Mouse (Mus musculus) hematopoietic stem cell, adult 5-6 weeks (primary cell): ENCODE measurements around the gene Polh. TPM values are rescaled to one million over a fixed set of nuclear protein-coding genes. Genes with fewer than 3 reads are reported as not detected.
A peak's percentile ranks its signal among the peaks of the same experiment; 100 is the strongest.

Source experiments
- ATAC-seq, 2 experiments: fragments of 125-278 bp in 1 of 2; replicated peaks in 1 of 2; 2 replicates each; pipeline ENCODE4 v1.8.0; 2016 to 2017; ENCODE audit warnings: inconsistent platforms in 2 of 2, mild to moderate bottlenecking in 2 of 2, moderate number of reproducible peaks in 2 of 2, low read depth in 1 of 2, moderate TSS enrichment in 1 of 2; ENCODE audit not compliant: low FRiP score in 2 of 2, poor library complexity in 2 of 2, severe bottlenecking in 2 of 2, insufficient read depth in 1 of 2, low TSS enrichment in 1 of 2
- total RNA-seq: library from RNA; stranded (forward); fragments of 172-1452, 232-1000 nt; gene quantifications from 2 replicates; pipeline ENCODE4 v1.2.3, GENCODE M21; 2017

Polh gene
- total RNA-seq, 1 experiment from 2014 or later: 18.2 TPM

GRCm38 (mm10) chr17:46154336-46154735 lies 48.1 kb downstream of the Polh start:
- no peak for ATAC-seq

GRCm38 (mm10) chr17:46152847-46153782 lies 49.3 kb downstream of the Polh start, which contains the start of gene Mad2l1bp:
Gene Mad2l1bp, minus strand, starts transcription at chr17:46153553.
- ATAC-seq: peak; percentile 97 to 98

- ATAC-seq: peak; percentile 87 to 90
Observed at GRCm38 (mm10) chr17:46143578-46144423, 58.6 kb downstream of the Polh start, which contains the start of gene Rsph9. Gene Rsph9, minus strand, starts transcription at chr17:46144216.

- ATAC-seq: no peak
Observed at GRCm38 (mm10) chr17:46139872-46140271, 62.6 kb downstream of the Polh start.

GRCm38 (mm10) chr17:46138563-46139236 lies 63.7 kb downstream of the Polh start:
- peak; percentile 46 to 49; a peak in 3 of 4 replicates for ATAC-seq

- ATAC-seq: no peak
Observed at GRCm38 (mm10) chr17:46132862-46133261, 69.6 kb downstream of the Polh start.

DNA sequence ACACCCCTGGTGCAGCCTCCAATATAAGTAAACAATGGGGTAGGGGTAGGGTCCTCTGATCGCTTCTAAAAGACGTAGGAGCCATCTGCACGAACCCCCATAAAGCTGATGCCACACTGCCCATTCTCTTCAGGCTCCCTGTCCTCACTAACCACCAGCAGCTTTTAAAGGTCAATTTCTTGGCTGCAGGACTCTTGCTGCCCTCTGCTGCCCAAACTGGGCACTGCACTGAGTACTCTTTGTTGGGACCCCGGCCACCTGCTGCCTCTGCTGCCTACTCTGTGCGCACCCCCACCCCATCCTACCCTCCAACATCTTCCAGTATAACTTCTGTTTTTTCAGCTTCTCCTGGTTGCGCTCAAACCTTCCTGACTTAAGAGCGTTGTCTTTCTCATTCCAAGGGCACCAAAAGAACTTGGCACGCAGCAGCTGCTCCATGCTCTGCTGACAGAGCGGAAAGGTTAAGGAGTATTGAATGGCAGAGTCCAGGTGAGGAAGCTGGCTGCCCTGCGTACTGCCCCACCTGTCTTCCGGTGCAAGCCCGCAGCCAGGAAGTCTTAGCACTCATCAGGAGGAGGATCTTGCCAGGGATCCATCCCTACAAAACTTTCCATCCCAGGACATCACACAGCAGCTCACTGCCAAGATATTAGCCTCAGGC lies 70.3 kb downstream of the Polh start:
- ATAC-seq: peak; percentile 49 to 64; a peak in 2 of 4 replicates

- ATAC-seq: no peak
Observed at GRCm38 (mm10) chr17:46129741-46130498, 72.5 kb downstream of the Polh start.

- ATAC-seq: no peak
Observed at GRCm38 (mm10) chr17:46127814-46128493, 74.5 kb downstream of the Polh start.

DNA sequence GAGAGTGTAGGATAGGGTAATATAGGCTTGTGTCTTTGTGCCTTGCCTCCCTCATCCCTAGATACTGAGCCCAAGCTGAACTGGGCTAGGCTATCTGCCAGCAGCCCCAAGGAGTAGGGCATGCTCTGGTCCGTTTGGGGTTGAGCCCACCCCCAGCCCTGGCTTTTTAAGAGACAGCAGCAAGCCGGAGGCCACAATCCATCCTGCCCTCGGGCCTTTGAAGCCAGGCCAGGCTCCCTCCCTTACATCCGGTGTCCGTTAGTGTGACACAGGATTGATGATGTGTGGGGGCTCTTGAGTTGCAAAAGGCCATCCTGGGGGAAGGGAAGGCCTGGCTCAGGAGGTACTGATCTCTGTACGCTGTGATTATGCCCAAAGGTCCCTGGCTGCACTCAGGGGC lies 75.8 kb downstream of the Polh start:
- ATAC-seq: no peak

- ATAC-seq: no peak
Observed at GRCm38 (mm10) chr17:46123953-46124700, 78.3 kb downstream of the Polh start.

GRCm38 (mm10) chr17:46123285-46123684 lies 79.2 kb downstream of the Polh start:
- ATAC-seq: no peak

- ATAC-seq: no peak
Observed at GRCm38 (mm10) chr17:46122791-46123190, 79.7 kb downstream of the Polh start.
